Mouse (Mus musculus): ENCODE measurements around the gene Tmem100.

Tmem100 gene

DNA sequence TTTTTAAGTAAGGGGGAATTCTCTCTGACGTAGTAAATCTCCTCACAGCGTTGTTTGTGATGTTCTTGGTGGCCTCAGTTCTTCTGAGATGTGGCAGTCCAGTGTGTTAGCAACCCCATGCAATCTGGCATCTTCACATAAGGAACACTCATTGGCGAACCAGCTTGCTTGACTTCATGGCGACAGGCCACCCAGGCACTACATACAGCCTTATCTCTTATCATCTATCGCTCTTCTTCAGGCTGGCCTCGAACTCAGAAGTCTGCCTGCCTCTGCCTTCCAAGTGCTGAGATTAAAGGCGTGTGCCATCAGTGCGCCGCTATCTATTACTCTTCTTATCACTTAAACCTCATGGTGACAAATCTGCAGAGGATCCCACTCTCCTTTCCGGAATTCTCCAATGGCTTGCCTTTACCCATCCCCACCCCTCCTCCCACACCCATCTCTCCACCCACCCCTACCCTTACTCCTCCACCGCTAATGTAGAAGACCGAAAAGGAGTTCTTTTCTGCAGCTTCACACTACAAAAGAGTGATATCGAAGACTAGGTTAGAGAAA lies at the start of gene Tmem100:
Gene Tmem100 (plus strand): TSS at position 508 of the 558 bp plus-strand sequence.
- DNase-seq (ENCODE audit: low read depth, low spot score), result no peak

DNA sequence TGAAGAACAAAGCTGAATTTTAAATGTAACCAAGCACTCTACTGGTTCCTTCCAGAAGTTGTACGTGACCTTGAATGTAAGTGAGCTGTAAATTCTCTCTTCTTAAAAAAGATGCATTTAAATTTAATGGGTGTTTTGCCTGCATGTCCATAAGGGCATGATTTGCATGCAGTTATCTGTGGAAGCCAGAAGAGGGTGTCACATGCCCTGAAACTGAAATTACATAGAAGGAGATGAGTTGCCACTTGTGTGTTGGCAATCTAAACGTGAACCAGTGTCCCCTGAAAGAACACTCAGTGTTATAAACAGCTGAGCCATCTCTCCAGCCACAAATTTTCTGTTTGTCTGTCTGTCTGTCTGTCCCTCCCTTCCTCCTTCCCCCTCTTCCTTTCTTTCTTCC lies 47.2 kb upstream of the Tmem100 start:
- DNase-seq (ENCODE audit: low read depth, low spot score), result no peak

DNA sequence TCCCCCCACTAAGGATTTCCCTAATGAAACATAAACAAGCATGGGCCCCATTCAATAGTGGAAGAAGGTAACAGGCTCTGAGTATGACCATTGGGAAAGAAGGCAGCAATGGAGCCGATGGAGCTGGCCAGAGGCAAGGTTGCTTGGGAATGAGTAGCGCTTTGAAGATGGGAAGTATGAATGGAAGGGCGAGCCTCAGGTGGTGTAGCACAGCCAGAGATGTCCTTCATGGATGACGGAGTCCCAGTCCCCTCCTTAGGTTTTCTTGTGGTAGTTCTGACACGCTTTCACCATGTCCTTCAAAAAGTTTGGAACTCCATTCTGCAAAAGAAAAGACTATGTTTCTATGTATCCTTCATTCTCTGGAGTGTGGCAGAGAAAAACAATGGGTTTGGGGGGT lies 45.7 kb upstream of the Tmem100 start:
- no peak for DNase-seq (ENCODE audit: low read depth, low spot score)

DNA sequence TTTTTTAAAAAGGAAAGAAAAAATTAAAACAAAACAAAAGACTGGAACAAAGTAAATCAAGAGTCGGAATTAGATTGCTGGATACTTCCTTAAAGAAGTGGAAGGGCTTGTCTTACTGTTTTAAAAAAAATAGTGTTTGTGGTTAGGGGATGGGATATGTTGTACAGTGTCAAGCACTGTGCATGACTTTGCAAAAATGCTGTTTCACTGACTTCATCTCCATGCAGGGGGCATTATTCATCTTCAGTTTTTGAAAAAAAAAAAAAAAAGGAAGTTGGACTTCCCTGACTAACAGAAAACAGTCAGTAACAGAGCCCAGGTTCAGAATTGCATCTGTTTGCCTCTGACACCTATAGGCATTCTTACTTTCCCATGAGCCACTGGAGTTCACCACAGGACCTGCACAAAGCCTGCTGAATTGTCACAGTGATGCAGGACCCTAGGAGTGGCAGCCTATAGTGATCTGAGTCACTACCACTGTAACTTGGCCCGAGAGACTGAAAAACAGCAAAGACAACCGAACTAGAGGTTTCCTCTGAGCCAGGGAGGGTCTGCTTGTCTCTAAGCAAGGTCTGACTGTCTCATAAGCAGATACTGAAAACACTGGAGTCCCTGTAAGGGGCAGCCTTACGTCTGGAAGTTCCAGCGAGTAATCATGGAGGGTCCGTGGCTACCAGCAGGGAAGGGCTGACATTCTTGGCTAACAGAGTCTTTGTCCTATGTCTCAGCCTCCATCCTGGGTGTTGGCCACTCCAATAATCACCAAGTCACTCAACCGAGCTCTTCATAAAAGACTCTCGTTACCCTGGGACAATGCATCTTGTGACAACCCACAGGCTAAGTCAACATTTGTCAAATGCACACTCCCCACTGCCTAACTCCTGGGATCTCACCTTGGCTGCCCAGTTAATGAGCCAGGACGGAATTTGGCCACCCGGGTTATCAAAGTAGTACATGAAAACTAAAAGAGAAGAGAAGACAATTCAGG lies 44.7 kb upstream of the Tmem100 start:
- no peak for DNase-seq (ENCODE audit: low read depth, low spot score)

DNA sequence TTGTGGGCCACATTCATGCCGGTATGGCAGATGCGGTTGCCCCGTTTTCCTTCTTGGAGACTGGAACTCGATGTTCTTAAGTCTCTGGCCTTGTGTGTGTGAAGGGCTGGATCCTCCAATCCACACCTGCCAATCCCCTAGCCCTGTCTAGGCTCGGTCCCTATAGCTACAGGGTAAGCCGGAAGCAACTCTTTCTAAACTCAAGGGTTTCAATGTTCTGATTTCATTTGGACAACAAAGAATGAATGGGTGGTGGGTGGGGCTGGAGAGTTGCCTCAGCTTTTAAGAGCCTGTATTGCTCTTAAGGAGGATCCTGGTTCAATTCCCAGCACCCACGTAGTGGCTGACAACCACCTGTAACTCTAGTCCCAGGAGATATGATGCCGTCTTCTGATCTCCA lies 43.6 kb upstream of the Tmem100 start:
- DNase-seq (ENCODE audit: low read depth, low spot score), result no peak

DNA sequence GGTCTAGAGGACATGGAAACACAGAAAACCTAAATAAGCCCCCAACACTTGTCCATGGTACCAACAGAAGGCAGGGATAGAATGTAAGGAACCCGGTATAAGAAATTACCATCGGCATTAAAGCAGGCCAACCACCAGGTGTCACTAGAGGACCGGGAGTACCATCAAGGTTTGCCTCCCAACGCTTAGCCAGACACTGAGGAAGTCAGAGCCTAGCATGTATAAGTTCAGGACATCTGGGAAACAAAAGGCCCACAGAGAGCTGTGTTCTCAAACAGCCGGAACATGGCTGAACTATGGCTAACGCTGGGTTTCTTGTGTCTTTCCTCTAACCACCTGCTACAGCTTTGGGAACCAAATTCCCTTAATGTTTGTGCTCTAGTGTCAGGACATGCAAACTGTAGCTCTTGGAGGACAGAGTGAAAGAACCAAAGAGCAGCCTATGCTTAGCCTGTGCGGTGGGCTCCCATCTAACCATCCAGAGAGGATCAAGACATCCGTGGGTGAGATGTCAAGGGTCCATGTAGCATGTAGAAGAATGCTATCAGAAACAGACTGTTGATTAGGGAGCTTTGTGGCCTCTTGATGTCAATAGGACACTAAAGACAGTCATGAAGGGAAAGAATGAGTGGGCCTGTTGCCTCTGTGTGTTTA lies 41.1 kb upstream of the Tmem100 start:
- peak; percentile 77 for DNase-seq (ENCODE audit: low read depth, low spot score)

DNA sequence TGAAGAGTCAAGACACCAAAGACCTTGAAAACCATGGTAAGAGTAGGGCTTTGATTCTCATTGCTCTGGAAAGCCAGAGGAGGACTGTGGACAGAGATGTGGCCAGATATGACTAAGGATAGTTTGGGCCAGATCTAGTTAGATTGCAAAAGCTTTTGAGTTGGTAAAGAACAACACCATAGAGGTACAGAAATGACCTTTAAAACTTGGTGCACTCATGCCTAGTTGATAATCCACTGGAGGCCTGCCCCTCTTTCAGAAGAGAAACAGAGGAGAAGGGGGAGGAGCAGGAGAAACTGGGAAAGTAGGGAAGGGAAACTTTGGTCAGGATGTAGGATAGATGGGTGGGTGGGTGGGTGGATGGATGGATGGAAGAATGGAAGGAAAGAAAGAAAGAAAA lies 38.5 kb upstream of the Tmem100 start:
- DNase-seq (ENCODE audit: low read depth, low spot score), result no peak

DNA sequence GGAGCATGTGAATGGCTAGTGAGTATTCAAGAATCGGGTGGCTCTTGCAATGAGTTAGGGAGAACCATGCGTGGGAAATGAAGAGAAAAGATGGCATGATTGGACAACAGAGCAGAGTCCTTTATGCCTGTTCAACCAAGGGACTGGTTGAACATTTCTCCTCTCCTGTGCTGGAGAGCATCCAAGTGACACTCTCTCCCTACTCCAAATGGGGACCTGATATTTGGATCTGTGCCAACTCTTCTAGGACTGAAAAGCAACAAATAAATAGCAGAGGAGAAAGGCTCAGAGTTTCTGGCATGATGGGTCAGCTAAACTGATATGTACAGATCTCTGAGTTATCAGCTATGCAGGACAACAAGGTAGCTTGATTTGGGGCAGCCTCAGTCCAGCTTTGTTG lies 35.4 kb upstream of the Tmem100 start:
- no peak for DNase-seq (ENCODE audit: low read depth, low spot score)

DNA sequence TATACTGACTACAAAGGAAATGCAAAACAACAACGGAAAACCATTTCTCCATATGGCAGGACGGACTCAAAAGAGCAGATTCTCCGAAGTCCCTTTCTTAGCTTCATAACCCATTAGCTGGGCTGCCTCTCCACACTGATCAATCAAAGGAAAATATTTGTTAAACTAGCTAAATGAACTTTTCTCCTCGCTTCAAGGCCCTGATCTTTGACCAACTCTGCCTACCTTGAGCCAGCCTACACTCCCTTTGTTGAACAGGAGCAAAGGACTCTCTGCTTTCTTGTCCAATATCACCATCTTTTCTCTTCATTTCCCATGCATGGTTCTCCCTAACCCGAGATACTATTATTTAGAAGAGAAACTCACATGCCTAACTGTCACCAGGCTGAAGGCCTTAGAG lies 34.6 kb upstream of the Tmem100 start:
- DNase-seq (ENCODE audit: low read depth, low spot score), result no peak

DNA sequence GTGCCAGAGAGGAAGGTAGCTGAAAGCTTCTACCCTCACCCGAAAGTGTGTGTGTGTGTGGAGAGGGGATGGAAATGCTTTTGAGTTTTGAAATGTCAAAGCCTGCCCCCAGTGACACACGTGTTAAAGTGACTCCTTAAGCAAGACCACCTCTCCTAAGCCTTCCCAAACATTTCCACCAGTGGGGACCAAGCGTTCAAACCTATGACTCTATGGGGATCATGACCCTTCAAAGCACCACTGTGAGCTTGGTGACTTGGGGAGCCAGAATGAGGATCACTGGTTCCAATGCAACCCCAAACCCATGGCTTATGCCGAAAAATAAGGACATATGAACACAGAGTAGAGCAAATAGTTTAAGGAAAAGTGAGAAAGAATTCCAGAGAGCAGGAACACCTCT lies 33.7 kb upstream of the Tmem100 start:
- DNase-seq (ENCODE audit: low read depth, low spot score), result no peak

DNA sequence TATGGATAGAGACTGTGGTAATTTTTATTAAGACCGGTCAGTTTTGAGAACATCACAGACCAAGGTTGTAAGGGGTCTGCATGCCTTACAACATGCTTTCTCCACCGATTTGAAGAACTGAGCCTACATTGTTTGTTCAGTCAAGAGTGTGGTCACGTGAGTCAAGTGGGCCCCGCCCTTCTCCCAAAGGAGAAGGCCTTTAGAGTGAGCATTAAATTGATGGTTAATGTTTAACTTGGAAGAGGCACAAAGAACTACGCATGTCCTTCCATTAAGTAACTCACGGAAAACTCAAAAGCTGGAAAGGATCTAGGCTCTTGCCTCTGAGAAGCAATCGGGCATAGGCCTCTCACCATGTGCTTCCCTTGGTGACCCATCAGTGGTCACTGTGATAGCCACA lies 33.3 kb upstream of the Tmem100 start:
- DNase-seq (ENCODE audit: low read depth, low spot score), result no peak

DNA sequence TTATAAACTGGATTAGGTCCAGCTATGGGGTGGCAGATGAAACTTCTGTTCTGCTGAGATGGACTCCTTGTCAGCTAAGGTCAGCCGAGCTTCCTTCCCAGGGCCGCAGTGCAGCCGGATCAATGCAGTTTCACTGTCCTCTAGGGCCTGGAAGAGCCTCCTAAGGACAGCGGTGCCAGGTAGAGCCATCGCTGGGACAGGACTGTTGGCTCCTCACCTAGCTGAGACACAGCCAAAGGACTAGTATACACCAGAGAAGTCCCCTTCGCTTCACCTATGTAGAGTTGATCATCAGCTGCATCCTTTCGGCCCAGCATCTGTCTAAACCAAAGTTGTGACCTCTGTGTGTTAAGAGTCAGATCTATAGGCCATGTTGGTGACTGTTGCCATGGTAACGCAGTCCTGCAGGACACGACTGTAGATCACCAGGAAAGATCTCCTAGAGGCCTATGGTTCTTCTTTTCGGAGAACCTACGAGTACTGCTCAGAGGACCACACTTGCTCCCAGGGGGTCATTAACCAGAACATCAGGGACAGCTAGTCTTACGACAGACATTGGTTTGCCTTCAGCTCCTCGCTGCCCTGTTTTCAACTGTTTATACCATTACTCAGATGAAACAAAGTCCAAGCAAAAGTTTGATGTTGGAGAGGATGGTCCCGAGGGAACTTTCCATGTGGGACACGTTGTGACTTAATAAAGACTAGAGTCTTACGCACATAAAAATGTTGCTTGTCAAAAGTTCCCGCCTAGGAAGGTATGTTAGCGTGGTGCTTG lies 31.0 kb upstream of the Tmem100 start:
- DNase-seq (ENCODE audit: low read depth, low spot score), result no peak

DNA sequence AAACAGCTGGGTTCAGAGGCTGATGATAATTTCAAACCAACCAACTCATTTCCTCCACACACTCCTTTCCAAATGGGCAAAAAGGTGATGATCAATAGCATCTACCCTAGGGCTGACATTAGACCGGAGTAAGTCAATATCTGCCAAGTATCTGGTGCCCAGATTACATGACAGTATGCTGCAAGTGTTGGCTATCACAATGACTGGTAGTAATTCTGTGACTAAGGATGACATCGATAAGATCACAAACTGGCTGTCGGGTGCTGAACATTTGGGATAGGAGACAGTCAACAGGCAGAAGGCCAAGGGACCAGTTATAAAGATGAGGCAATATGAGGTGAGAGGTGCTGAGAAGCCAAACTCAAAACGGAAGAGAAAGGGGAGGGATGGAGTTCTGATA lies 29.5 kb upstream of the Tmem100 start:
- no peak for DNase-seq (ENCODE audit: low read depth, low spot score)

DNA sequence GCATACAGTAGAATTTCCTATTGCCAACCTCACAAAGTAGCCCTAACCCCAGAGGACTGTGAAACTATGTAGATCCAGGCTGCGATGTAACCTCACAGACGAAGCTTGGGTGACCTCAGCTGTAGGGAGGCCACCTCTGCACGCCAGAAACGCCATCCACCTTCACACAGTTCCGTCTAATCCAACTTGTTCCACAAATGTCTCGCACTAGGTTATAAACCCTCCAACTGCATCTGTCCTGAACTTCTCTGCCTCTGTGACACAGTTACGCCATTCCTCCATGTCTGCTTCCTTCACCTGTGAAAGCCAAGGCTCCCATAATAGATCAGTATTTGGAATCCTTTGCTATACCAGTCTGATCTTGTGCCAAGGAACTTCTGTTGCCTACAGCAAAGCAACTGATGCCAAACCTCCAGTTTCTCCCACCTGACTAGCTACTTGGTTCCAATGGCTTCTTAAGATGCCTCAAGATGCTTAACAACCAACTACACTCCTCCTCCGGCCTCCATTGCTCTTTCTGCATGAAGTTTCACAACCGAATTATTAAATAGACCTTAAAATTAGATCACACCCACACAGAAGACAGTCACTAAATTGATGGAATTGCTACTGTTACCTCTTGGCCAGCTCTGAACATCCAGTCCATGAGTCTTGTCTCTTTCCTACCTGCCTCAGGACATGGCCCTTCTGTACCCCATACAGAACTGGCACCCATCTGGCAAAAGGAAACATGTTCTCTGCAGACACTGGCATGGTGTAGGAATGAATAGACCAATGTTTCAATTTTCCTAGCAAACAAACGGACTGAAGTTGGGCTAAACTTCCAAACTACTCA lies 28.5 kb upstream of the Tmem100 start:
- no peak for DNase-seq (ENCODE audit: low read depth, low spot score)

DNA sequence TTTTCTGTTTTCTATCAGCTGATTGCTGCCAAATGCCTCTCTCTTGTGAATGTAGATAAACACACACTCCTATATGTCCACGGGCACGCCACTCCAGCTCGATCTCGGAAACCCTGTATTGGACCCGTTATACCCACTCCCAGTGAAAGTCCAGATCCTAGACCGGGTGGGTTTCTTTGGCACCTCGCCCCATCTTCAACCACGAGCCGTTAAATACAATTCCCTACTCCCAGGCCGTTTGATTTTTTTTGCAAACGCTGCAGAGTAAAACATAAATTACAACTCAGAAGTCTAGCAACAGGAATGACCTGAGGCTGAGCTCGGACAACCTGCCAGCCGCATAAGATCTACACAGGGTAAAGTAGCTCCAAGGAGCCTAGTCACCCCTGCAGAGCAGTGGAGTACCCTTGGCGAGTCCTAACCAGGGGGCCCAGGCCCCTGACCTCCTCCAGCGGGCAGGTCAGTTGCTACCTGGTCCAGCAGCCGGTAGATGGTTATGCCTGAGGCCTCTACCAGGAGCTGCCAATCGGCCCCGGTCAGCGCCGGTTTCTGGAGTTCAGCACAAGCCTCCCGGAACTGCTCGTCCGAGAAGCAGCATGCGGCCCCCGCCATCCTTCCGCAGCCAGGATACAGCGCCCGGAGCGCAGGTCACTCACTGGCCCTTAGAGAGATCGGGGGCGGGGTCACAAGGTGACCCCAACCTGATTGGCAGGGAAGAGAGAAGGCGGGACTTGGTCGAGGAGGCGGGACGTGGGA lies 27.7 kb upstream of the Tmem100 start, which contains the start of gene Pctp:
Gene Pctp (minus strand): TSS at position 664 of the 756 bp plus-strand sequence.
- DNase-seq (ENCODE audit: low read depth, low spot score), result peak; percentile 55

DNA sequence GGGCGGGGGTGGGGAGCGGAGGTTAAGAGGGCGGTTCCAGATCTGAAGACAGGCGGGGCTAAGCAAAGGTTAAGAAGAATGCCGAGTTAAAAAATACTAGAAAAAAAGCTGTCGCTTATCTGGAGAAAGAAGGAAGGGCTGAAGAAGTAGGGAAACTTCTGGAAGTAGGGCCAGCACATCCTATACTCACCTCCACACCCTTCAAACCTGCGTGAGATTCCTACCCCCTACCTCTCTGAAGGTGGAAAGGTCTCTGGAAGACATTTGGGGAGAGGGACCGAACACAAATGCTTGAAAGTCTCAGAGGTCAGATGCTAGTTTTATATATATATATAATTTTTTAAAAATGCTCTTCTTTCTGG lies 27.2 kb upstream of the Tmem100 start:
- DNase-seq (ENCODE audit: low read depth, low spot score), result no peak

DNA sequence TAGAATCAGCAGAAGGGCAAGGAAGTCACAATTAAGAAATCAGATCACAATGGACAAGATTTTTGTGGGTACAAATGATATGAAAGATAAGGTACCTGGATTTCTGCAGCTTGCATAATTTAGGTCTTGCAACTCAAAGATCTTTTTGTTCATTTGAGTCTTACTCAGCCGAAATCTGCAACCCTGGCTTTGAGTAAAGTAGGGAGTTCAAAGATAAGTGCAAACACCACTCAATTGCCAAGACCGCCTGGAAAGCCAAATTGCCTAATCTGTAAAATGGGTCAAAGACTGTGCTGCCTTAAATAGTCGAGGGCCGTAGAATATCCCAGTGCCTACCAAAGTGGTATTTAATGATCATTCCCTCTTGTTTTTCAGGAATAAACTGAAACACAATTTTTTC lies 26.8 kb upstream of the Tmem100 start:
- no peak for DNase-seq (ENCODE audit: low read depth, low spot score)

DNA sequence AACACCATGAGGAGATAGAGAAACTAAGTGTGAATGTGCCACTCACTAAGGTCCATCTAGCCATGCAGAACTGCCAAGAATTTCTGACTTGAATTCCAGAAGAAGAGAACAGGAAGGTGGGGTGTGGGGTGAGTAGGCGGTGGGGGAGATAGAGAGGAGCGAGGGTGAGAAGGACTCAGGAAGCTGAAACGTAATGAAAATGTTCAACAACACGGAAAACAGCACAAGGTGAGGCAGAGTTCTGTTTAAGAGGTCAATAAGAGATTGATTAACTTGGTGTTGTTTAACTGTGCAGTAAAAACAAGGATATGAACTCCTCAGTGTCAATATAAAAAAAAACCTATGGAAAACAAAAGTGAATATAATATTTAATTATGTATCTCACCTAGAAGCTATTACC lies 24.0 kb upstream of the Tmem100 start:
- no peak for DNase-seq (ENCODE audit: low read depth, low spot score)

DNA sequence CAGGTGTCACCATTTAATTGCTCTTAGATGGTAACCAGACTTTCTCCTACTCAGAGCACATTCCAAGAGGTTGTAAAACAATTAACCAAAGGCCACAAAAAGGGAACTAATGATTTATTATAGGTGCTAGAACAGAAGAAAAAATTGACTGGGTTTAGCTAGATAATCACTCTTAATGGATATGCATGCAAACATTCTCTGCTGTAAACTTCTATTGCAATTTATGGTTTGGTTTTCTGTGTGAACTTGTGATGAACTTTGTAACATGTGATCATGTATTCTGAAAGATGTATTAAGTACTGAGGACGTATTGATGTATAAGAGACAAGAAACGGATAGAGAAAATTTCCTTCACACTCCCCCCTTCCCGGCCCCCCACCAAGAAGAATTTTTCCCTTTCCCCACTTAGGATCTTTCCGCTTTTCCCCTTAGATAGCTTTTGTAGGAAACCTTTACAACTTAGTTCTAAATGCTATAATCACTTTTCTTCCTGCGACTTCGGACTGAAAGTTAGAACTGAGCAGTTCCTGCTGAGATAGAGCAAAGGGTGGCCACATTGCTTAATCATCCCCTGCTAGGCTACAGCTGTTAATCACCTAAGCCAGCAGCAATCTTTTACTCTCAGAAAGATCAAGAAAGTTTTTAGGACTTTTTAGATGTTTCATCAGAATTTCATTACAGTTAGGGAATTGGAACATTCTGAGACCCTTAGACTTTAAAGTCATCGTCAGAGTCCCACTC lies 22.2 kb upstream of the Tmem100 start:
- no peak for DNase-seq (ENCODE audit: low read depth, low spot score)

DNA sequence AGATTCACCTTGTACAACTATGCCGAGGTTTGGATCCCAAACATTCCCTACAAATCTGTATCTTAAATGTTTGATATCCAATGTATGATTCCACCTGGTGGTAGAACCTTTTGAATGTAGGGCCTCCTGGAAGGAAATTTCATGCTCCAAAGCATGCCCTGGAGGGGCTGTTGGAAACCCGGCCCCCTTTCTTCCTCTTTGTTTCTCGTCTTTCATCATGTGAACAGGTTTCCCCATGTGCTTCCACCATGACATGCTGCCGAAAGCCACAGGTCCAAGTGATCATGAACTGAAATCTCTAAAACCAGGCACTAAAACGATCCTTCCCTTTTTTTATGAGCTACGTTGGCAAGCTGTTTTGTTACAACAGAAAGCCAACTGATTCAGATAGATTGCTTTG lies 16.5 kb upstream of the Tmem100 start:
- DNase-seq (ENCODE audit: low read depth, low spot score), result no peak
